Mouse (Mus musculus) B cell, adult 2 months (primary cell): ENCODE measurements at regions not wholly inside any gene's neighbourhood (a gene's known extent, or its start where the extent isn't known, plus 50 kb on each side); places are given as distances from the start of the nearest gene placed in this dataset.

Experiments
- DNase-seq, 2 experiments: peaks; one replicate each; pipeline ENCODE4 v3.0.0; 2022

- peak; percentile 55 to 61 for DNase-seq
Measured at GRCm38 (mm10) chr4:53915326-53915725, 89.5 kb downstream of the Tmem38b start.

GRCm38 (mm10) chr4:53919188-53919587, 93.3 kb downstream of the Tmem38b start:
- DNase-seq, result peak; percentile 67 to 72

GRCm38 (mm10) chr4:53920587-53920986, 94.7 kb downstream of the Tmem38b start:
- DNase-seq, result peak in 1 of 2 experiments; percentile 5

GRCm38 (mm10) chr4:53931068-53931467, 105.2 kb downstream of the Tmem38b start:
- DNase-seq, result no peak

- DNase-seq, result peak; percentile 32 to 38
Measured at GRCm38 (mm10) chr4:53931499-53931898, 105.7 kb downstream of the Tmem38b start.

GRCm38 (mm10) chr4:53935306-53935705, 109.5 kb downstream of the Tmem38b start:
- no peak for DNase-seq

GRCm38 (mm10) chr4:53948736-53949135, 122.9 kb downstream of the Tmem38b start:
- DNase-seq, result no peak

GRCm38 (mm10) chr4:53949164-53949563, 123.3 kb downstream of the Tmem38b start:
- no peak for DNase-seq

GRCm38 (mm10) chr4:53950496-53950895, 124.7 kb downstream of the Tmem38b start:
- DNase-seq, result no peak

GRCm38 (mm10) chr4:53951003-53951733, 125.3 kb downstream of the Tmem38b start:
- no peak for DNase-seq

- DNase-seq, result no peak
Measured at GRCm38 (mm10) chr4:53951734-53952109, 125.9 kb downstream of the Tmem38b start.

GRCm38 (mm10) chr4:53952288-53952687, 126.4 kb downstream of the Tmem38b start:
- no peak for DNase-seq

GRCm38 (mm10) chr4:53962458-53962857, 136.6 kb downstream of the Tmem38b start:
- no peak for DNase-seq

- DNase-seq, result no peak
Measured at GRCm38 (mm10) chr4:53970461-53970860, 144.6 kb downstream of the Tmem38b start.

GRCm38 (mm10) chr4:53970960-53971359, 145.1 kb downstream of the Tmem38b start:
- DNase-seq, result no peak

- no peak for DNase-seq
Measured at GRCm38 (mm10) chr4:53976036-53976638, 150.3 kb downstream of the Tmem38b start.

- no peak for DNase-seq
Measured at GRCm38 (mm10) chr4:53986519-53987301, 160.9 kb downstream of the Tmem38b start.

- DNase-seq, result no peak
Measured at GRCm38 (mm10) chr4:53987536-53987935, 161.7 kb downstream of the Tmem38b start.

- DNase-seq, result no peak
Measured at GRCm38 (mm10) chr4:54021069-54021829, 195.4 kb downstream of the Tmem38b start.

- no peak for DNase-seq
Measured at GRCm38 (mm10) chr4:54021861-54022385, 196.1 kb downstream of the Tmem38b start.

- DNase-seq, result no peak
Measured at GRCm38 (mm10) chr4:54026919-54027318, 201.1 kb downstream of the Tmem38b start.

- no peak for DNase-seq
Measured at GRCm38 (mm10) chr4:54027565-54028237, 201.9 kb downstream of the Tmem38b start.
